Mouse (Mus musculus) kidney, embryonic 16.5 days (tissue): ENCODE data around the gene Vmn2r22. TPM values are rescaled to one million over a fixed set of nuclear protein-coding genes. Genes with fewer than 3 reads are reported as not detected.

Source experiments
- polyA plus RNA-seq: library from polyadenylated mRNA; unstranded; fragments of >200 nt; fragmentation: Nextera tagmentation; extraction: Ambion mirVana; gene quantifications from 2 replicates; pipeline ENCODE4 v1.2.1, GENCODE M21; 2015

Vmn2r22 gene
- polyA plus RNA-seq, 1 experiment from 2014 or later, result not detected

Other genes starting within 250 kb of the Vmn2r22 start
- not detected in 2 replicates for gene Vmn2r20, start 232.6 kb downstream of the Vmn2r22 start, polyA plus RNA-seq
- not detected in 2 replicates for gene Vmn2r21, start 117.3 kb downstream of the Vmn2r22 start, polyA plus RNA-seq
- gene Vmn2r23, start 51.9 kb upstream of the Vmn2r22 start, polyA plus RNA-seq, result not detected in 2 replicates
- not detected in 2 replicates for gene Vmn2r24, start 128.2 kb upstream of the Vmn2r22 start, polyA plus RNA-seq
- not detected in 2 replicates for gene Vmn2r25, start 202.7 kb upstream of the Vmn2r22 start, polyA plus RNA-seq